Mouse (Mus musculus) lung, embryonic 16.5 days (tissue): ENCODE data around the gene Tnrc6b. TPM values are rescaled to one million over a fixed set of nuclear protein-coding genes. Genes with fewer than 3 reads are reported as not detected.
A peak's percentile ranks its signal among the peaks of the same experiment; 100 is the strongest.

Experiments
- ATAC-seq: fragments of 200-750 bp; cut with Nextera tagmentation; 2 replicates; pipeline ENCODE4 v1.8.0; 2017; ENCODE audit warnings: low read depth, mild to moderate bottlenecking, moderate library complexity
- H3K27ac ChIP-seq: fragments of 300-500 bp; sonication (generic); 2 replicates; pipeline ENCODE4 v1.5.1; 2014; ENCODE audit warnings: mild to moderate bottlenecking, control low read depth, low read length
- H3K27me3 ChIP-seq: fragments of 300-500 bp; sonication (generic); 2 replicates; pipeline ENCODE4 v1.6.1; 2014; ENCODE audit warnings: low read depth, low read length, mixed read lengths; ENCODE audit not compliant: control insufficient read depth, insufficient read depth
- H3K36me3 ChIP-seq: fragments of 300-500 bp; sonication (generic); 2 replicates; pipeline ENCODE4 v1.6.1; 2014; ENCODE audit warnings: low read length; ENCODE audit not compliant: control insufficient read depth, insufficient read depth
- H3K4me1 ChIP-seq: fragments of 300-500 bp; sonication (generic); replicated peaks from 2 replicates; pipeline ENCODE4 v1.6.1; 2014; ENCODE audit warnings: low read length, mixed read lengths; ENCODE audit not compliant: control insufficient read depth, insufficient read depth
- H3K4me2 ChIP-seq: fragments of 300-500 bp; sonication (generic); 2 replicates; pipeline ENCODE4 v1.6.1; 2014; ENCODE audit warnings: low read depth, low read length, control low read depth
- H3K4me3 ChIP-seq: fragments of 300-500 bp; sonication (generic); 2 replicates; pipeline ENCODE4 v1.5.1; 2014; ENCODE audit warnings: mild to moderate bottlenecking, low read length, control low read depth
- H3K9ac ChIP-seq: fragments of 300-500 bp; sonication (generic); 2 replicates; pipeline ENCODE4 v1.6.1; 2014; ENCODE audit warnings: low read length, control low read depth
- H3K9me3 ChIP-seq: fragments of 300-500 bp; sonication (generic); 2 replicates; pipeline ENCODE4 v1.6.1; 2016; ENCODE audit warnings: low read length; ENCODE audit not compliant: control insufficient read depth
- WGBS: fragments of 180-500 bp; shearing (Covaris S2); extraction: QIAGEN DNeasy Blood & Tissue Kit; methylation state at CpG from one replicate; pipeline ENCODE4 v1.1.7; 2014; 5-methylcytosine and 5-hydroxymethylcytosine counted together
- polyA plus RNA-seq: library from polyadenylated mRNA; unstranded; fragments of >200 nt; fragmentation: Nextera tagmentation; extraction: Ambion mirVana; gene quantifications from 2 replicates; pipeline ENCODE4 v1.2.1, GENCODE M21; 2015

The Tnrc6b gene
- polyA plus RNA-seq, 1 experiment from 2014 or later: 30.8 TPM

- H3K4me2 ChIP-seq: no peak overlapping the region
- H3K27me3 ChIP-seq: no peaks in the 10 kb centered on the region
- 62% methylated on average over 4 of the region's 4 CpGs for WGBS
- no peak for ATAC-seq
- H3K4me1 ChIP-seq: peaks cover 17% of the 10 kb centered on the region
- no peaks in the 10 kb centered on the region for H3K36me3 ChIP-seq
- no peaks in the 10 kb centered on the region for H3K9me3 ChIP-seq
- no peak overlapping the region for H3K27ac ChIP-seq
- H3K4me3 ChIP-seq: no peak overlapping the region
- H3K9ac ChIP-seq: no peak overlapping the region
Measured at GRCm38 (mm10) chr15:80681466-80681881, 29.6 kb upstream of the Tnrc6b start.

- ATAC-seq: no peak
- Histone ChIP-seq H3K9me3 (no peaks in the 10 kb centered on the region), H3K36me3 (no peaks in the 10 kb centered on the region), H3K4me1 (peaks cover 17% of the 10 kb centered on the region), H3K4me2 (no peak overlapping the region), H3K27ac (no peak overlapping the region), H3K27me3 (no peaks in the 10 kb centered on the region), H3K4me3 (no peak overlapping the region), H3K9ac (no peak overlapping the region)
- 81% methylated on average over 8 of the region's 8 CpGs for WGBS
Measured at GRCm38 (mm10) chr15:80682343-80682742, 28.8 kb upstream of the Tnrc6b start.

- WGBS: 51% methylated on average over 6 of the region's 6 CpGs
Measured at GRCm38 (mm10) chr15:80683151-80683550, 28.0 kb upstream of the Tnrc6b start.

GRCm38 (mm10) chr15:80683990-80684389, 27.1 kb upstream of the Tnrc6b start:
- H3K4me2 ChIP-seq: no peak overlapping the region
- no peaks in the 10 kb centered on the region for H3K27me3 ChIP-seq
- ATAC-seq: no peak
- no peaks in the 10 kb centered on the region for H3K9me3 ChIP-seq
- H3K9ac ChIP-seq: no peak overlapping the region
- no peak overlapping the region for H3K4me3 ChIP-seq
- no peak overlapping the region for H3K27ac ChIP-seq
- 66% methylated on average over 3 of the region's 3 CpGs for WGBS
- no peaks in the 10 kb centered on the region for H3K36me3 ChIP-seq
- peaks cover 17% of the 10 kb centered on the region for H3K4me1 ChIP-seq

More at GRCm38 (mm10) chr15:80683151-80683550, 28.0 kb upstream of the Tnrc6b start:
- Histone ChIP-seq H3K27me3 (no peaks in the 10 kb centered on the region), H3K9me3 (no peaks in the 10 kb centered on the region), H3K36me3 (no peaks in the 10 kb centered on the region), H3K4me3 (no peak overlapping the region), H3K27ac (no peak overlapping the region), H3K4me1 (peaks cover 17% of the 10 kb centered on the region), H3K9ac (no peak overlapping the region), H3K4me2 (no peak overlapping the region)
- ATAC-seq: no peak

GRCm38 (mm10) chr15:80684786-80685602, 26.1 kb upstream of the Tnrc6b start:
- Histone ChIP-seq H3K27ac (no peak overlapping the region), H3K27me3 (no peaks in the 10 kb centered on the region), H3K9ac (no peak overlapping the region), H3K4me2 (no peak overlapping the region), H3K36me3 (no peaks in the 10 kb centered on the region), H3K4me1 (peaks cover 9% of the 10 kb centered on the region; the same call in 1 of the 2 replicates), H3K4me3 (no peak overlapping the region), H3K9me3 (no peaks in the 10 kb centered on the region)
- 30% methylated on average over 8 of the region's 8 CpGs for WGBS
- ATAC-seq: 0 out of 2 replicates have a peak, but pooled peaks have one; percentile 41

GRCm38 (mm10) chr15:80685603-80685895, 25.6 kb upstream of the Tnrc6b start:
- no peaks in the 10 kb centered on the region for H3K36me3 ChIP-seq
- H3K4me2 ChIP-seq: no peak overlapping the region
- no peaks in the 10 kb centered on the region for H3K9me3 ChIP-seq
- no peak overlapping the region for H3K4me3 ChIP-seq
- 41% methylated on average over 7 of the region's 7 CpGs for WGBS
- no peak overlapping the region for H3K9ac ChIP-seq
- no peak overlapping the region for H3K27ac ChIP-seq
- peaks cover 7% of the 10 kb centered on the region; the same call in 1 of the 2 replicates for H3K4me1 ChIP-seq
- no peak for ATAC-seq
- H3K27me3 ChIP-seq: no peaks in the 10 kb centered on the region

- 39% methylated on average over 7 of the region's 7 CpGs for WGBS
- no peak overlapping the region for H3K27ac ChIP-seq
- no peaks in the 10 kb centered on the region for H3K27me3 ChIP-seq
- no peaks in the 10 kb centered on the region for H3K4me1 ChIP-seq
- ATAC-seq: no peak
- H3K4me2 ChIP-seq: no peak overlapping the region
- no peak overlapping the region for H3K4me3 ChIP-seq
- H3K36me3 ChIP-seq: no peaks in the 10 kb centered on the region
- no peak overlapping the region for H3K9ac ChIP-seq
- H3K9me3 ChIP-seq: no peaks in the 10 kb centered on the region
Measured at GRCm38 (mm10) chr15:80688536-80688935, 22.6 kb upstream of the Tnrc6b start.

GRCm38 (mm10) chr15:80693492-80693891, 17.6 kb upstream of the Tnrc6b start:
- WGBS: 39% methylated on average over 3 of the region's 3 CpGs
- ATAC-seq: no peak

GRCm38 (mm10) chr15:80694125-80694910, 16.8 kb upstream of the Tnrc6b start:
- H3K4me2 ChIP-seq: no peak overlapping the region
- no peak overlapping the region for H3K9ac ChIP-seq
- ATAC-seq: no peak; the same call in 1 of the 2 replicates
- H3K27me3 ChIP-seq: no peaks in the 10 kb centered on the region
- no peaks in the 10 kb centered on the region for H3K4me1 ChIP-seq
- H3K9me3 ChIP-seq: no peaks in the 10 kb centered on the region
- H3K36me3 ChIP-seq: no peaks in the 10 kb centered on the region
- 23% methylated on average over 11 of the region's 11 CpGs for WGBS
- H3K4me3 ChIP-seq: no peak overlapping the region
- H3K27ac ChIP-seq: no peak overlapping the region

More at GRCm38 (mm10) chr15:80693492-80693891, 17.6 kb upstream of the Tnrc6b start:
- Histone ChIP-seq H3K4me1 (no peaks in the 10 kb centered on the region), H3K36me3 (no peaks in the 10 kb centered on the region), H3K27me3 (no peaks in the 10 kb centered on the region), H3K4me3 (no peak overlapping the region), H3K4me2 (no peak overlapping the region), H3K9ac (no peak overlapping the region), H3K9me3 (no peaks in the 10 kb centered on the region), H3K27ac (no peak overlapping the region)
